Mouse (Mus musculus): Measurements from ENCODE around the gene 1110032F04Rik. TPM values are rescaled to one million over a fixed set of nuclear protein-coding genes. Genes with fewer than 3 reads are reported as not detected.
A peak's percentile ranks its signal among the peaks of the same experiment; 100 is the strongest.

Gene 1110032F04Rik
- not detected in 2 replicates for total RNA-seq (2014; rRNA removed)
- polyA plus RNA-seq (2012; rRNA removed) = not detected in 2 replicates

DNA sequence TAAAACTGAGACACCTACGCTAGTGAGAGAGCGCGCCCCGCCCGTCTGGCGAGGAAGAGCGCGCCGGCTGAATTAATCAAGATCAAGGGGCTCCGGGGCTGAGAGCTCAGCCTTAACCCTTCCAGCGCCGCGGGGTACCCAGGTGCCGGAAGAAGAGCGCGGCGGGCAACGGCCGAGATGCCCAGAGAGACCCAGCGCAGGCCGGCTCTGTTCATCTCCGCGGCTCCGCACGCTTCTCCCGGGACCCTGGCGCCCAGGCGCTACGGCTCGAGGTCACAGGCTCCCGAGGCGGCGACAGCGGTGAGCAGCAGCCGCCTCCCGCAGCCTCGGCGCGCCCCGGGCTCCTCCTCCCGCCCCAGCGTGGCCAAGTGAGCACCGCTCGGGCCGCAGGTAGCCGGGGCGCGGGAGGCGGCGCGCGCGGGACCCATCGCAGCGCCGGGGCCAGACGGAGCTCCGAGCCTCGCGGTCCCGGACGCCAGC is at the start of gene 1110032F04Rik:
1110032F04Rik (plus strand) TSS at position 376 of the 480 bp plus-strand sequence.
- Histone ChIP-seq H3K27me3 (ENCODE audit: control insufficient read depth, insufficient read depth, low read length) (peaks cover 16% of the 10 kb centered on the region), H3K9ac (ENCODE audit: low read depth, low read length) (no peak within 1 kb of the TSS)

DNA sequence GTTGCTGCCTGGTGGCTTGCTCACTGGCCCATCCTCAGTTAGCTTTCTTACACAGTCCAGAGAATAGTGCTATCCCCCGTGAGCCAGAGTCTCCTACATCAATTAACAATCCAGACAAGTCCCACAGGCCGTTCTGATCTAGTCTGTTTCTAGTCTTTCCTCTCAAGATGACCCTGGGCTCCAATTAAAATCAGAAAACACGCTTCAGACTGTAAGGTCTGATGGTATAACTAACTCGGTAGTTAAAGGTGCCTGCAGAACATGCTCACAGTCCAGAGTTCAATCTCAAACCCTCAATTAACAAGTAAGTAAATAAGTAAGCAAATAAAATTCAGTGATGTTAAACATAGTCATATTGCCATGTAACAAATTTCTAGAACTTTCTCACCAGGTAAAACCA is 48.0 kb upstream of the 1110032F04Rik start:
- H3K36me3 ChIP-seq (ENCODE audit: control insufficient read depth, insufficient read depth, low read length) = no peaks in the 10 kb centered on the region
- DNase-seq (ENCODE audit: extremely low read depth, low read depth, low spot score) = no peak
- H3K4me3 ChIP-seq (ENCODE audit: insufficient read depth, low read depth, low read length) = no peak overlapping the region
- H3K9ac ChIP-seq (ENCODE audit: low read depth, low read length) = no peak overlapping the region
- no peak for TF ChIP-seq CTCF (IDR thresholded peaks at IDR 0.05; ENCODE audit: low read depth, low read length)
- no peak for TF ChIP-seq POLR2A (IDR thresholded peaks at IDR 0.05; ENCODE audit: extremely low read depth, insufficient read depth, low read length)
- H3K27ac ChIP-seq (replicated peaks; ENCODE audit: insufficient read depth, low read depth, low read length) = no peak overlapping the region
- no peaks in the 10 kb centered on the region for H3K79me2 ChIP-seq (ENCODE audit: control insufficient read depth, insufficient read depth, low read length)
- H3K4me1 ChIP-seq (ENCODE audit: control insufficient read depth, insufficient read depth, low read length) = no peaks in the 10 kb centered on the region
- WGBS = 77% methylated on average over 4 of the region's 4 CpGs
- H3K27me3 ChIP-seq (ENCODE audit: control insufficient read depth, insufficient read depth, low read length) = no peaks in the 10 kb centered on the region

More for the DNA sequence above, at the start of gene 1110032F04Rik:
- Histone ChIP-seq H3K27ac (replicated peaks; ENCODE audit: insufficient read depth, low read depth, low read length) (no peak within 1 kb of the TSS), H3K79me2 (ENCODE audit: control insufficient read depth, insufficient read depth, low read length) (no peaks in the 10 kb centered on the region), H3K36me3 (ENCODE audit: control insufficient read depth, insufficient read depth, low read length) (no peaks in the 10 kb centered on the region), H3K4me3 (ENCODE audit: insufficient read depth, low read depth, low read length) (peak within 1 kb of the TSS; percentile 30; the same call in 1 of the 2 replicates), H3K4me1 (ENCODE audit: control insufficient read depth, insufficient read depth, low read length) (peaks cover 4% of the 10 kb centered on the region; the same call in 1 of the 2 replicates)
- 3% methylated on average over 52 of the region's 62 CpGs for WGBS
- TF ChIP-seq CTCF (IDR thresholded peaks at IDR 0.05; ENCODE audit: low read depth, low read length) (no peak), POLR2A (IDR thresholded peaks at IDR 0.05; ENCODE audit: extremely low read depth, insufficient read depth, low read length) (no peak)
- DNase-seq (ENCODE audit: extremely low read depth, low read depth, low spot score) = no peak

GRCm38 (mm10) chr3:68821926-68822341 is 47.5 kb upstream of the 1110032F04Rik start:
- 85% methylated on average over 5 of the region's 5 CpGs for WGBS
- H3K27ac ChIP-seq (replicated peaks; ENCODE audit: insufficient read depth, low read depth, low read length) = no peak overlapping the region

GRCm38 (mm10) chr3:68823876-68824764 is 45.3 kb upstream of the 1110032F04Rik start:
- Histone ChIP-seq H3K27me3 (ENCODE audit: control insufficient read depth, insufficient read depth, low read length) (no peaks in the 10 kb centered on the region), H3K36me3 (ENCODE audit: control insufficient read depth, insufficient read depth, low read length) (no peaks in the 10 kb centered on the region), H3K4me1 (ENCODE audit: control insufficient read depth, insufficient read depth, low read length) (no peaks in the 10 kb centered on the region), H3K9ac (ENCODE audit: low read depth, low read length) (no peak overlapping the region), H3K27ac (replicated peaks; ENCODE audit: insufficient read depth, low read depth, low read length) (no peak overlapping the region), H3K4me3 (ENCODE audit: insufficient read depth, low read depth, low read length) (no peak overlapping the region), H3K79me2 (ENCODE audit: control insufficient read depth, insufficient read depth, low read length) (no peaks in the 10 kb centered on the region)
- no peak for DNase-seq (ENCODE audit: extremely low read depth, low read depth, low spot score)
- no peak for TF ChIP-seq POLR2A (IDR thresholded peaks at IDR 0.05; ENCODE audit: extremely low read depth, insufficient read depth, low read length)
- no peak for TF ChIP-seq CTCF (IDR thresholded peaks at IDR 0.05; ENCODE audit: low read depth, low read length)
- 83% methylated on average over 15 of the region's 15 CpGs for WGBS

More at GRCm38 (mm10) chr3:68821926-68822341, 47.5 kb upstream of the 1110032F04Rik start:
- H3K4me3 ChIP-seq (ENCODE audit: insufficient read depth, low read depth, low read length) = no peak overlapping the region
- no peaks in the 10 kb centered on the region for H3K79me2 ChIP-seq (ENCODE audit: control insufficient read depth, insufficient read depth, low read length)
- TF ChIP-seq CTCF (IDR thresholded peaks at IDR 0.05; ENCODE audit: low read depth, low read length) = no peak
- no peak for TF ChIP-seq POLR2A (IDR thresholded peaks at IDR 0.05; ENCODE audit: extremely low read depth, insufficient read depth, low read length)
- H3K27me3 ChIP-seq (ENCODE audit: control insufficient read depth, insufficient read depth, low read length) = no peaks in the 10 kb centered on the region
- H3K4me1 ChIP-seq (ENCODE audit: control insufficient read depth, insufficient read depth, low read length) = no peaks in the 10 kb centered on the region
- no peak for DNase-seq (ENCODE audit: extremely low read depth, low read depth, low spot score)
- H3K36me3 ChIP-seq (ENCODE audit: control insufficient read depth, insufficient read depth, low read length) = no peaks in the 10 kb centered on the region
- no peak overlapping the region for H3K9ac ChIP-seq (ENCODE audit: low read depth, low read length)

DNA sequence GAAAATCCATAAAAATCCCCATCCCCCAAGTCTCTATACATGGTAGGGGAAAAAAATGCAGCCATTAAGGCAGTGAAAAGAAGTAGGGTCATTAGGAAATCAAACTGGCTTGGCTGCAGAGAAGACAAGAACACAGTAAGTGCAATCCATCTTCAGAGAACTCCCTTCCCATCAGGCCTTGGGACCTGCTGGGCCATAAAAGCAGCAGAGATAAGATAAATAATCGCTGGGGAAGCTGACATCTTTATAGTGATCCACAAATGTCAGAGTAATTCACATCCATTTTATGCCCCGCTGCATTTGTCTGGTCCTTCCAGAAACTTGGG is 44.7 kb upstream of the 1110032F04Rik start:
- 67% methylated on average over 2 of the region's 2 CpGs for WGBS
- DNase-seq (ENCODE audit: extremely low read depth, low read depth, low spot score) = no peak

More for the DNA sequence above, 44.7 kb upstream of the 1110032F04Rik start:
- Histone ChIP-seq H3K9ac (ENCODE audit: low read depth, low read length) (no peak overlapping the region), H3K4me3 (ENCODE audit: insufficient read depth, low read depth, low read length) (no peak overlapping the region), H3K36me3 (ENCODE audit: control insufficient read depth, insufficient read depth, low read length) (no peaks in the 10 kb centered on the region), H3K27me3 (ENCODE audit: control insufficient read depth, insufficient read depth, low read length) (no peaks in the 10 kb centered on the region), H3K27ac (replicated peaks; ENCODE audit: insufficient read depth, low read depth, low read length) (no peak overlapping the region), H3K79me2 (ENCODE audit: control insufficient read depth, insufficient read depth, low read length) (no peaks in the 10 kb centered on the region), H3K4me1 (ENCODE audit: control insufficient read depth, insufficient read depth, low read length) (no peaks in the 10 kb centered on the region)
- no peak for TF ChIP-seq CTCF (IDR thresholded peaks at IDR 0.05; ENCODE audit: low read depth, low read length)
- no peak for TF ChIP-seq POLR2A (IDR thresholded peaks at IDR 0.05; ENCODE audit: extremely low read depth, insufficient read depth, low read length)
